Mouse (Mus musculus): ENCODE data around the gene Psmc5.

DNA sequence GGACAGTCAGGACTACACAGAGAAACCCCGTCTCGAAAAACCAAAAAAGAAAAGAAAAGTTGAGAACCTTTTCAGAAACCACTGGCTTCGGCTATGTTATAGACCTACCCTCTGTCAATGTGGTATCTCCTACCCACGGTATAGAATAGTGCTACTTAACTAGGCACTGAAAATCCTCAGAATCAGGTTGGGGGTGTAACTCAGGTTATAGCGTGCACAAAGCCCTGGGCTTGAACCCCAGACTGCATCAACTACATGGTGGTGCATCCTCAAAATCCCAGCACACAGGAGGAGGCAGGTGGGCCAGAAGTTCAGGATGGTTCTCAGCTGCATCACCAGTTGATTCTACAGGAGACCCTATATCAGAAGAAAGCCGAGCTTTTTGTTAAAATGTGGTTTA, 17.9 kb downstream of the Psmc5 start:
- no peak for TF ChIP-seq CTCF (IDR thresholded peaks at IDR 0.05; ENCODE audit: low read depth, low read length)
- TF ChIP-seq POLR2A (IDR thresholded peaks at IDR 0.05; ENCODE audit: extremely low read depth, insufficient read depth, low read length) = no peak
